Mouse (Mus musculus) bone marrow macrophage, adult 2 months (primary cell): ENCODE results near the gene Eif4ebp2.

ENCODE experiments used
- CTCF ChIP-seq: IDR thresholded peaks from 2 replicates; pipeline ENCODE4 v1.5.1; 2012; ENCODE audit warnings: low read depth, mild to moderate bottlenecking, low read length, moderate library complexity
- POLR2A ChIP-seq: IDR thresholded peaks from 2 replicates; pipeline ENCODE4 v1.6.1; 2012; ENCODE audit warnings: mild to moderate bottlenecking, low read depth, low read length, borderline replicate concordance

DNA sequence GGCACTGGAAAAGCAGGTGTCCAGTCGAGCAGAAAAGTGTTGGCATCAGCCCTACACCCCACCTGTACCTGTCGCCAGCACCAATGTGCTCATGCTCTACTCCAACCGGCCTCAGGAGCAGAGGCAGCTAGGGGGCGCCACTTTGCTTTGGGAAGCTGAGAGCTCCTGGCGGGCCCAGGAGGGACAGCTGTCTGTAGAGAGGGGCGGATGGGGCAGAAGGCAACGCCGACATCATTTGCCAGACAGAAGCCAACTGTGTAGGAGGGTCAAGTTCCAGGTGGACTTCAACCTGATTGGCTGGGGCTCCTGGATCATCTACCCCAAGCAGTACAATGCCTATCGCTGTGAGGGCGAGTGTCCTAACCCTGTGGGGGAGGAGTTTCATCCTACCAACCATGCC is 29.2 kb downstream of the Eif4ebp2 start:
- TF ChIP-seq CTCF = peak; percentile 98
- no peak for TF ChIP-seq POLR2A
